Mouse (Mus musculus) heart, postnatal 0 days (tissue): ENCODE results near the gene Vmp1.

ENCODE experiments used
- CTCF ChIP-seq: IDR thresholded peaks from 2 replicates; pipeline ENCODE4 v1.5.1; 2016; ENCODE audit warnings: antibody characterized with exemption, control low read depth, low read depth
- EP300 ChIP-seq: IDR thresholded peaks from 2 replicates; pipeline ENCODE4 v1.6.1; 2016; ENCODE audit warnings: antibody characterized with exemption, low read depth

GRCm38 (mm10) chr11:86603719-86604118, 79.9 kb downstream of the Vmp1 start:
- TF ChIP-seq CTCF (no peak), EP300 (no peak)
